Mouse (Mus musculus): ENCODE data around the gene Sbno1.

Sbno1 gene

DNA sequence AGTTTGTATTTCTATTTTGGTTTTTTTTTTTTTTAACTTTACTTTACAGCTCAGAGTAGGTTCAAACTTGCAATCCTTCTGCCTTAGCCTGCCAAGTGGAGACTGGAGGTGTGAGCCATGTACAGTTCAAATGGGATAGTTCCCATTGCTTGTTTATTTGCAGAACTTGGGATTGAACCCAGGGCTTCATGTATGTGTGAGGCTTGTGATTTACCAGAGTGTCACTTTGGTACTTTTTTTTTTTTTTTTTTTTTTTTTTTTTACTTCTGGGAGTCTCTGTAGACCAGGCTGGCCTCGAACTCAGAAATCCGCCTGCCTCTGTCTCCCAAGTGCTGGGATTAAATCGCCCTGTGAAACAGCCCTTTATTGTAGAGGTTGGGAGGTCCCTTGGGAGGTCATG lies 18.4 kb upstream of the Sbno1 start:
- no peak for DNase-seq (ENCODE audit: low read depth, low spot score)

DNA sequence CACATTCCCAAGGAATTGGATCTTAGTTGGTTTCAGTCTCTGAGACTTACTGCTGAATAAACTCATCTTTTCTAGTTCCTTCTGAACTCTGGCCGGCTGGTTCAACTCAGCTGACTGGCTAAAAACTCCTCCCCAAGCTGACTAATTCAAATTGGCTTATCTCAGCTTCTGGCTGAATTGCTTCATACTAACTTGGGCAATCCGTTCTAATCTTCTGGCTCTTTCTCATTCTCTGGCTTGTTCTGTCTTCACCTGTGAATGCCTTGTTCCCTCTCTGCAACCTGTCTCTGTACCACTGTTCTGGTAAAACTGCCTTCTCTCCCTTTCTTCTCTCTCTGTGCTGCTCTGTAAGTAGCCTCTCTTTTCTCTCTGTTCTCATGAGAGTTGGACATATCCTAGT lies 16.8 kb upstream of the Sbno1 start:
- DNase-seq (ENCODE audit: low read depth, low spot score): no peak

DNA sequence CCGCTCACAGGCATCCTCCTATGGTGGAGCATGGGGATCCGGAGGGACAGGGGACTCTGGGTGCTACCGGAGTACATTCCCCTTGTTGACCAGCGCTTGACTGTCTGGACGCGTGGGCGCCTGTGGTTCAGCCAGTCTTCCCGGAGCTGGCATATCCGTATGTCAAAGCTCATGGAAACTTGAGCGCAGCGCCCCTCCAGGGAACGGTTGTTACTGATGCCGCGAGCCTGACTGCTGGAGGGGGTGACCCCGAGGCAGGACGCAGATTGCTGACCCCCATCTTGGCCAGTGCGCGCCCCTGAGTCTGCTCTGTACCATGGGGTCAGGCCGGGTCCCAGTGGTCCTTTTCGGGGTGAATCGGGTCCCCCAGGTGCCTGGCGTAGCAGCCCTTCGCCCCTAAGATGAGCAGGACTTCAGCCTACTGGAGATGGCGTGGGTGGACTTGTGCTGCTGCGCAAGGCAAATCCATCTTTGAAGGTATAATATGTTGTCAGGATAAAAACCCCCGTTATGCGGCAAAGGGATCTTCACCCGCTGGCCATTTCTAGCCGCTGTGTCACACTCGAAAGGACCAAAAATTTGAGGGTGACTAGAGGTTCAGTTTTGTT lies 14.4 kb upstream of the Sbno1 start:
- no peak for DNase-seq (ENCODE audit: low read depth, low spot score)

DNA sequence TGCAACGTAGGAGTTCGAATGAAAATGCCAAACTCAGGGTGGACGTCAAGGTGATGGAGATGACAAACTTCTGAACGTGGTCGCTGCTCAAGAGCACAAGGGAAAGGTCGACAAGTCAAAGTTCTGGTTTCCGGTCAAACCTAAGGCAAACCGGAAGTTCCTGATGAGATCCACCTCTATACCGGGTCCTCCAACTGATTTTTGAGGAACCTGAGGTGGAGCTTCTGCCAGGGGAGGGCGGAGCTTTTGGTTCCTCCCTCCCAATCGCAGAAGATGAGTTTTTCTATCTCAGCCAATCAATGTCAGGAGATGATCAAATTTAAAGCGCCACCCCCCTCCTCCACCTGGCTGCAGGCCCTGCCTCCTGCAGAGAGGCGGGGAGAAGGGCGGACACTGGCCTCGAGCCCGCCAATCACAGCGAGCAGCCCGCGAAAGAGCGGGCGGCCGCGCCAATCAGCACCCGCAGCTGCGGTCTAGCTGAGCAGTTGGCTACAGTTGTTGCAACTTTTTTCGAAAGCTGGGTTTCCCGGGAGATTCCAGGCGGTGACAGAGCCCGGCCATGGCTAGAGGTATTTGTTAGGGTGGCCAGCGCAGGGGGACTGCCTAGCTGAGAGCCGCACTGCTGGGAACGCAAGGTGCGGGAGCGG lies 13.8 kb upstream of the Sbno1 start, which contains the start of gene Kmt5a:
Gene Kmt5a (plus strand): TSS at position 484 of the 647 bp plus-strand sequence.
- peak; percentile 94 for DNase-seq (ENCODE audit: low read depth, low spot score)

DNA sequence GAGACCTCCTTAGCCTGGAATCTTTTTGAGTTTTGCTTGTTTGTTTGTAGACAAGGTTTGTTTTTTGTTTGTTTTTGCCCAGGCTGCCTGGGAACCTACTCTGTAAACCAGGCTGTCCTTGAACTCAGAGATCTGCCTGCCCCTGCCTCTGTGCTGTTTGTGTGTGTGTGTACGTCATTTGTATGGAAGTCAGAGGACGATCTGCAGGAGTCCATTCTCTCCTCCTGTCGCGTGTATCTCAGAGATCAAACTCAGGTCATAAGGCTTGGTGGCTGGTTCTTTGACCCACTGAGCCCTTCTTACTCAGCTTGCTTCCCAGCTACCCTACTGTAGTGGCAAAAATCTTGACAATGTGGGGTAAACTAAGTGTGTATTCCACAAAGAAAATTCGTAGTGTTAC lies 12.9 kb upstream of the Sbno1 start:
- DNase-seq (ENCODE audit: low read depth, low spot score): no peak

DNA sequence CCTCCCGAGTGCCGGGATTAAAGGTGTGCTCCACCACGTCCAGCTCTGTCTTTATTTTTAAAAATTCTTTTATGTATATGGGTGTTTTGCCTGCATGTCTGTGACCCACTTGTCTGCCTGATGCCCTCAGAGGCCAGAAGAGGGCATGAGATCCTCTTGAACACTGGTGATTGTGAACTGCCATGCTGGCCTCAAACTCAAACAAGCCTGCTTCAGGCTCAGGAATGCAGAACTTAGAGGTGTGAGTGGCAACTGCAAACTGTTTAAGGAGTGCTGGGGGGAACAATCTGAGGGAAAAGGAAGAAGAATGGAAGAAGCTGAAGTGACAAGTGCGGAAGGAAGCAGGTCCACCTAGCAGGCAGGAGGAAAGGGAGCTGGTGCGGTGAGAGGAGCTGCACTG lies 12.4 kb upstream of the Sbno1 start:
- DNase-seq (ENCODE audit: low read depth, low spot score): no peak

DNA sequence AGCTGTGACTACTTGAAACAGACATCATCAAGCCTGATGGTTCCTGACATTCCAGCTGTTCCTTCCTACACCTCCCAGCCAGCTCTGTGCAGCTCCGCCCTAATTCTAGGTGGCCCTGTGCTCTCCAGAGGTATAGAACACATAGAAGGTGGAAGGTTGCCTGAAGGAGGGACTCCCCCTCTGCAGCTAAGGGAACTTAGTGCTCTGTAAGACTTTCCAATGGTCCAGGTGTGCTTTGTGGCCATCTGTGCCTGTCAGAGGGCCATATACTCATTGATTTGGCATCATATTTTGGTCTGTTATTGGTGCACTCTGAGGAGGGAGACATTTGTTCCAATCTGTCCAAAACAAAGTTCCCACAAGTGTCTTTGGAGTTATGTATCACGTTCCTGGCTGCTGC lies 7.2 kb upstream of the Sbno1 start:
- no peak for DNase-seq (ENCODE audit: low read depth, low spot score)

DNA sequence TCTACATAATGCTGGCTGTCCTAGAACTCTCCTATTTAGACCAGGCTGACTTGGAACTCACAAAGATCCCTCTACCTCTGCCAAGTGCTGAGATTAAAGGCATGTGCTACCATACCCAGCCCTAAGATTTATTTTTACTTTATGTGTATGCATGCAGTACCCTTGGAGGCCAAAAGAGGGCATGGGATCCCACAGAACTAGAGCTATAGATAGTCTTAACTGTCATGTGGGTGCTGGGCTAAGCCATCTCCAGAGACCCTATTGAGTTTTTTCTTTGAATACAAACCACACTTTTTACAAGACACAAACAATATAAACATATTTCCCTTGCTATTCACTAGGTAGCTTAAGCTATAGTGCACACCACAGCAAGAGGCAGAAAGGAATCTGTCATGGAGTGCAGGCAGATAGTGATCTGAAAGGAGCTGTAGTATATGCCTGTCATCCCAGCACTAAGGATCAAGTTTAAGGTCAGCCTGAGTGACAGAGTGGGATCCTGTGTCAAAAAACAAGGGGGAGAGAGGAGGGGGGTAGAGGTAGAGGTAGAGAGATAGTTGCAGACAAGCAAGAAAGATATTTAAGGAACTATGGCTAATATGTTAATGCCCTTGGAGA lies 6.7 kb upstream of the Sbno1 start:
- DNase-seq (ENCODE audit: low read depth, low spot score): no peak

DNA sequence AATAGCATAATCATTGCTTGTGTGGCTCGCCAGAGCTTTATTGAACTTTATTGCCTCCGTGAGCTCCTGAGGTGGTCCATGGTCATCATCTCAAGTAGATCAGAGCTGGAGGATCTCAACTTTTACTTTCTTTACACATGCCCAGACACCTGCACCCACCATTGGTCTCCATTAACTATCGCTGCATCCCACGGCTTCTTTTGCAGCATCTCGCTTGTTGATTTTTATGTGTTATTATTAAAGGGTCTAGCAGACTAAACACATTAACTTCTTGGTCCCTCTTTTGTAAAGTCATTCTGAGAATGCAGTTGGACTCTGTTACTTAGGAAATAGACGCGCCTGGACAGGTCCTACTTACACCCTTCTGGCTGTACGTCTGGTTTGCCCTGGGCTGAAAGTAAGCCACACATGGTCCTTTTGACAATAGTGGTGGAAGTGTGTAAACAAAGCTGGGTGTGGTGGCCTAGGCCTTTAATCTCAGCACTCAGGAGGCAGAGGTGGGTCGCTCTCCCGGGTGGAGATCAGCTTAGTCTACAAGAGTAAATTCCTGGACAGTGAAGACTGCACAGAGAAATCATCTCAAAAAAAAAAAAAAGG lies 772 bp upstream of the Sbno1 start:
- DNase-seq (ENCODE audit: low read depth, low spot score): no peak

DNA sequence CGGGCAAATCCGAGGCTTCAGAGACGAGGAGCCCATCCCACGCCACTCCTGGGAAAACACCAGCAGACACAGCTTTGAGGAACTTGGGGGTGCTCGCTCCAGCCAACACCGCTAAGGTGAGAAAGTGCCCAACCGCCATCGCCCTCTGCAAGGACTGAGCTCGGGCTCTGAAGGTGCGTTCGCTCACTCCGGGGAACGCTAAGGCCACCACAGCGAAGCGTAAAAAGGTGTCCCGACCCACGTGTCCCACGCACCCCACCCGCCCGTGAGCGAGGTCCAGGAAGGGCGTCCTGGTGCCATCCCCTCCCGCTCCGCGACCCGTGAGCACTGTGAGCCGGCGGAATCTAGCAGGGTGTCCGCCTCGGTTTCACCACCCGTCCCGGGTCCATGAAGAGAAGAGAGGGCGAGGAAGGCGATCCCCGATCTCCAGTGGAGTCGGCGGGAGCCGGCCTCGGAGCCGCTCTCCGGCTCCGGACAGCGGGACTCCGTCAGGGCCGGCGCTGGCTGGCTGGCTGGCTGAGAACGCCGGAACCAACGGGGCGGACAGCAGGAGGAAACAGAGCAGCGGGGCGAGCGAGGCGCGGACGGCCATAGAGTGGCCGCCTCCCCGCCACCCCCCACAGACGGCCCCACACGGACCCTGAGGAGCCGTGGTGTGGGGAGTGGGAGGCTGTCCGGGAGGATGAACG lies 934 bp downstream of the Sbno1 start:
- DNase-seq (ENCODE audit: low read depth, low spot score): no peak

DNA sequence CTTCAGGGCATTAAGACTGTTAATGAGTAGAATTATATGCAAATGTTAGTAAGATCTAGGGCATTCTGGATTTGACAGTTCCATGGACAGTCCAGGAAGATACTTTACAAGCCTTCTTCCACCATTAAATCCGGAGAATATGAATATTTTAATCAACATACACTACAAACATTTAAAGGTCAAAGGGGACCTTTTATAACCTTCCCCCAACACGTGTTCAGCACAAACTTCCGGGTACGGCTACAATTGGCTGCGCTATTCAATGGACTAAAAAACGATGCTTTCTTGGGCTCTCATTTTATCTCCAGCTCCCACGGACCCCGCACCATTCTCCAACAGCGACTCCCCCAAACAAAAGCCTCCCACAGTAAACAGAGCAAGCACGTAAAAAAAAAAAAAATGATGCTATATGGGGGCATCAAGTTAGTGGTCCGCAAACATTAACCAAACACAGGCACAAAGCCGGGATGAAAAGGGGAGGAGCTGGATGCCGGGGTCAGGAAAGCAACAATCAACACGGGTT lies 1.5 kb downstream of the Sbno1 start:
- DNase-seq (ENCODE audit: low read depth, low spot score): no peak

DNA sequence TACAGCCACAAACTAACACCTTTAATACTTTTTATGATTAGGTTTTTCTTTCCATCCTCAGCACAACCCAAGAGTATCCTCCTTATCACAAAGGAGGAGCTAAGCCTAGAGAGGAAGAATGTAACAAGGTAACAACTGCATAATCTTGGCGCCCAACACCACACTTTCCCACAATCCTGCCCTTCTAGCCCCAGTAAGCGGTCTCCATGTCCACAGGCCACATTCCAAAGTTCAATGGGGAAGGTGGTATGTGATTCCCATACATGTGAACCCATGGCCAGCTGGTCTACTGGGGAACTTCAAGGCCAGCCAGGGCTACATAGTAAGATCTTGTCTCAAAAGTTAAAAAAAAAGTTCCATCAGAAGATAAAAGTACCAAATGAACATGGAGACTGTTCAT lies 4.0 kb downstream of the Sbno1 start:
- DNase-seq (ENCODE audit: low read depth, low spot score): no peak

DNA sequence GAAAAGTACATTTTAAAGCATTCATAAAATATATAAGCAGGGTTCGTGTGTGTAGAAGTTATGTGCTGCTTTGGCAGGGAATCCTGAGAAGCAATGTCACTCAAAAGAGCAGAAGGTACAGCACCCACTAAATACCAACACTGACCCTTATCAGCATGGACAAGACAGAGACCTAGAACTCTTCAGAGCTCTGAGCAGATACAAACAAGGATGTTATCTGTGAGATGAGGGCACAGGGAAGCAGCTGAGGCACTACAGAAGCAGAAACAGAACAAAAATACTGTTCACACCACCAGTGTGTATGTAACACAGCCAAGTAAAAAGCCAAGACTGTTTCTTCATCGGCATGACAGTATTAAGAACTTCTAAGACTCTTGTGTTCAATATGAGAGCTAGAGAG lies 6.9 kb downstream of the Sbno1 start:
- DNase-seq (ENCODE audit: low read depth, low spot score): no peak

DNA sequence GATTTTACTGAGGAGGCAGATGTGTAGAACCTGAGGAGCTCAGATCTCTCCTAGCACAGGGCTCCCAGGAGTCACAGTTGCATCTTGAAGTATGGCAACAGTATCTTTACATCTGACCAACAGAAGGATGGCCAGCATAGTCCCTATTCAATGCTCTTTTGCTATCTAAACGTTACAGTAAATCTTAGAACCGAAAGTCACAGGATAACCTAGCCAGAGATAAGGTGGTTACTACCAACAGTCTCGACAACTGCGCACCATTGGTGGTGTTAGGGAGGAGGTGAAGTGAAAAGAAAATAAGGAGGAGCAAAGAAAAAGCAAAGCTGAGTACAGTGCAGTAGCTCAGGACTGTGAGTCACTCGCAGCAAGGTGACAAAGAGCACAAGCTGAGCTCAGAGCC lies 13.6 kb downstream of the Sbno1 start:
- no peak for DNase-seq (ENCODE audit: low read depth, low spot score)

DNA sequence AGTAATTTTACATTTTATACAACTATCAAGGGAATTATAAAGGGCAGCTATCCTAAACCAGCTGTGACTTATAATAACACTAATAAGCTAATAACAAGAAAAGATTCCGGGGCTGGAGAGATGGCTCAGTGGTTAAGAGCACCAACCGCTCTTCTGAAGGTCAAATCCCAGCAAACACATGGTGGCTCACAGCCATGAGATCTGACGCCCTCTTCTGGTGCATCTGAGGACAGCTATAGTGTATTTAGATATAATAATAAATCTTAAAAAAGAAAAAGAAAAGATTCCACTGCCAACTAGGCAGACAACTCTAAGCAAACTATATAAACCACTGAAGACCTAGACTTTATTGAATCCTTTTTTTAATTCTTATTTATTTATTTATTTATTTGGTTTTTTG lies 15.0 kb downstream of the Sbno1 start:
- DNase-seq (ENCODE audit: low read depth, low spot score): no peak

DNA sequence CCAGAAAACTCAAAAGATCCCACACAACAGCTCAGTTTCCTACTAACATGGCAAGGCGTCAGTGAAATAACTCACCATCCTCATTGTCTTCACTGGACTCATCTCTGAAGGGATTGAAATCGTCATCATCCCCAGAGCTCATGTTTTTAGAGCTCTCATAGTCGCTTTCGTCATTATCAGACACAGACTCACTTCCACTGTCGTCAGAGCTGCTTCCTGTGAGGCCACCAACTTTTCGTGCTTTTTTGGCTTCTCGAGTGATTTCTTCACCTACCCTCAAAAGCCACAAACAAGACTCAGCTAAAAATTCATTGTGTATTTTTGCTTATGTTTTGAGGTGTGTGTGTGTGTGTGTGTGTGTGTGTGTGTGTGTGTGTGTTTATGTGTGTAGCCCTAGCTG lies 32.1 kb downstream of the Sbno1 start:
- DNase-seq (ENCODE audit: low read depth, low spot score): no peak

DNA sequence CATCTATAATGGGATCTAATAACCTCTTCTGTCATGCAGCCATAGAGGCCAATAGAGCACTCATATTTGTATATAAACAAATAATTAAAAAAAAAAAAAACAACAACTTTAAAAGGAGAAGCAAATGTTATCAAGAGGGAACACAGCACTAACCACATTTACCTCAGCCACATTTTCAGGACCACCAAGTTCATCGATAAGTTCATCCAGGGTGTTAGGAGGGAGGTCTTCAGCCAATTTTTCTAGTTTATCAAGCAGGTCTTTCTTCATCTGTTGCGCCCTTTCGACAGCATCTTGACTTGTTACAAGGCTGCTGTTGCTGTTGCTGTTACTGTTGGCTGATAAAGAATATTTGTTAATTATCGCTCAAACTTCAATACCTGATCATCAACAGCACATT lies 33.4 kb downstream of the Sbno1 start:
- DNase-seq (ENCODE audit: low read depth, low spot score): no peak

DNA sequence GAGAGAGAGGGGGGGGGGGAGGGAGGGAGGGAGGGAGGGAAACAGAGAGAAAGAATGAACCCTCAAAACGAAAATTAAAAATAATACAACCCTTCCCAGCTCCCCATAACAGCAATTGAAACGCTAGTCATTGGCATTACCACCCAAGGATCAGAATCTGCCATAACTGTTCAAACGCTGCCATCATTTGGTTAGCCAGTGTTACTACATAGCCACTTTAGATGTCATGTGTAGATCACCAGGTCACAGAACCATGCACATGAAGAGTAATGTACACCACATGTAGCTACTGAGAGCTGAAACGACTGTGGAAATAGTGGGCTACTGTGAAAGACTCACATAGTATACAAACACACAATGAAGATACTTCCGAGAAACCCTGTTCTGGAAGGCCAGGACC lies 37.9 kb downstream of the Sbno1 start:
- no peak for DNase-seq (ENCODE audit: low read depth, low spot score)

DNA sequence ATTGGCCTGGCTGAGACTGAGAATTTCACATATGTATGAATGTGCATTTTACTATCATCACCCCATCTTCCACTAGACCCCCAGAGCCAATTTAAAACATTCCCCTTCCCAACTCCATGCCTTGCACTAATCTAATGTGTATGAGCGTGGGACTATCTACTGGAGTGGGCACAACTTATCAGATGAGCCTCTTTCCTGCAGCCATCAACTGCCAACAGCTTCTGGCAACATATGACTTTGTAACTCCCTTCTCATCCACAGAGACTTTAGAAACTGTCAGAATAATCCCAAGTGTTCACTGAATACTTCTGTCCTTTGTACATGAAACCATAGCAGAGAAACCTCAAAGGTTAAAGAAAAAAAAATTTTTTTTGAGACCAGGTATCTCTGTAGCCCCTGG lies 45.7 kb downstream of the Sbno1 start:
- no peak for DNase-seq (ENCODE audit: low read depth, low spot score)

DNA sequence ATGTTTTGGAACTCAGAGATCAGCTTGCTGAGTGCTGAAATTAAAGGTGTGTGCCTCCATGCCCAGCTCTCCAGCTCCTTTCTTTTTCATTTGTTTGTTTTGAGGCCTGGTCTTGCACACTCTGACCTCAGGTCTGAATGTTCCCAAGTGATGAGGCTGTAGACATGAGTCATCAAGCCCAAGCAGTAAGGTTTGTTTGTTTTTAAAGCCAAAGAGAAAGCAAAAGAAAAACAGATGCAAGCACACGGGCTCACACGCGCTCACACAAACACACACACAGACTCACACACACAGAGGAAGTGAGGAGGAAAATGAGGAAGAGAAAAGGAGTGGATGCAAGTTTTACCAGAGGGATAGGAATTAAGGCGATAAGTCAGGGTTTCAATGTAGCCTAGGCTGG lies 48.7 kb downstream of the Sbno1 start:
- DNase-seq (ENCODE audit: low read depth, low spot score): no peak

DNA sequence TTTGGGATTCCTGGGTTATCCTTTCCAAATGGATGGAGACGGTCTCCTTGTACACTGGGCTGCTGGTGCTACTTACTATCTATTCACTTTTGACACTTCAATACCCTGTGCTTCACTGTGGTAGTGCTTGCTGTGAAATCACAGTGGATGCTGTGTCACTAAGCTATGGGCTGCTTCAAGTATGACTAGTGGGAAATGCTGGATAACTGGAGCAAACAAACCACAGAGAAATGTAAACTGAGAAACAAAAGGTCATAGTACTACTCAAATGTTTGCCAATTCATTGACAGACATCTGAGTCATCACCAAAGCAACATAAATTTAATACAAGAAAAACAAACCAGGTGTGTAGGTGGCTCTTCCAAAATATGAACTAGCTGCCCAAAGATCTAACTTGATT lies 49.4 kb downstream of the Sbno1 start:
- DNase-seq (ENCODE audit: low read depth, low spot score): no peak

DNA sequence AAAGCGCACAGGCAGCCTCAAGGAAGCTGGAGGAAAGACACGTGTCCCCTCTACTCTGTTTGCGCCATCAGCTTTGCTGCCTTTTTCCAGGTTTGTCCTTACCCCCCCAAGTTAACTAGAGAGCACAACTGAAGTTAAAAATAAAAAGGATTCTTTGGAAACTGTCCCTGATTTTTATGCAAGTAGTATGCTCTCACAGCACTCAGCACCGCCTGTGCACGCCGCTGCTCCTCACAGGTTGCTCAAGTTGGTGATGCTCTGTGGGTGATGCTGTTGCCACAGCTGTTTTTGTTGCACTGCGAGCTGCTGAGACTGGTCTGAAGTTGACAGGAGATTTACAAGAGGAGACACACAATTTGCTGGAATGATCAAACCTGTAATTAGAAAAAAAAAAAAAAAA lies 51.5 kb downstream of the Sbno1 start:
- no peak for DNase-seq (ENCODE audit: low read depth, low spot score)

All from c-Kit-negative CD71-positive TER-119-positive erythroid progenitor cells, embryonic 14.5 days (primary cell).